Mouse (Mus musculus) lung, adult 2 months (tissue): ENCODE data around the gene Dnah8.

ENCODE experiments used
- CTCF ChIP-seq: fragments of 200-500 bp; IDR thresholded peaks from 2 replicates; pipeline ENCODE4 v1.5.1; 2011; ENCODE audit warnings: mild to moderate bottlenecking, low read length, control low read depth; ENCODE audit not compliant: insufficient read depth
- POLR2A ChIP-seq: fragments of 200-500 bp; IDR thresholded peaks from 2 replicates; pipeline ENCODE4 v1.6.1; 2011; ENCODE audit warnings: low read depth, mild to moderate bottlenecking, control low read depth, low read length, borderline replicate concordance; ENCODE audit errors: extremely low read depth

- no peak for TF ChIP-seq CTCF
- TF ChIP-seq POLR2A, result no peak
These were observed 172.5 kb downstream of the Dnah8 start for GRCm38 (mm10) chr17:30796616-30797015.
